In genomic region chr6:136808631-136809046, GRCm38 (mm10) we compare ENCODE assay signal across 8 mouse cellular contexts. TPM values are rescaled to one million over a fixed set of nuclear protein-coding genes. Genes with fewer than 3 reads are reported as not detected.
DNase-seq lines count a peak whose midpoint lies in the region; ATAC-seq and TF ChIP-seq lines count a peak whose summit lies in the region.

No protein-coding gene starts in this region.

- H3K4me2 ChIP-seq in intestine, embryonic 15.5 days (replicated peaks), result peak overlapping the region; percentile 88
- peak overlapping the region; percentile 92 for H3K4me2 ChIP-seq in lung, embryonic 15.5 days

- under 1% methylated on average over 28 of the region's 28 CpGs for WGBS in intestine, embryonic 15.5 days
- WGBS in lung, embryonic 15.5 days, result under 1% methylated on average over 28 of the region's 28 CpGs
- WGBS in olfactory bulb, adult 2 months, result under 1% methylated on average over 28 of the region's 28 CpGs

- DNase-seq in left cerebral cortex, postnatal 14 days (ENCODE audit: low spot score in 2 of 2), result peak; percentile 45 to 60
- DNase-seq in left cerebral cortex, adult 8-10 months (ENCODE audit: low spot score in 2 of 2), result no peak
- peak; percentile 63 for DNase-seq in adrenal gland, postnatal 14 days
- peak; percentile 22 to 38 for DNase-seq in frontal cortex, postnatal 25 days (ENCODE audit: low spot score in 2 of 2)
- DNase-seq in cerebellum, adult 11 months, result no peak

- peak overlapping the region; percentile 91 for H3K4me3 ChIP-seq in intestine, embryonic 15.5 days (replicated peaks)
- H3K4me3 ChIP-seq in lung, embryonic 15.5 days, result peak overlapping the region; percentile 89
- peak overlapping the region; percentile 80 for H3K4me3 ChIP-seq in olfactory bulb, adult 2 months (ENCODE audit: insufficient read depth, low read depth, low read length)

- ATAC-seq in intestine, embryonic 15.5 days, result peak; percentile 12
- ATAC-seq in lung, embryonic 15.5 days (ENCODE audit: borderline replicate concordance, extremely low read depth, low FRiP score, low TSS enrichment), result peak; percentile 7; the same call in 1 of the 2 replicates

- peak overlapping the region; percentile 88 for H3K27ac ChIP-seq in intestine, embryonic 15.5 days
- H3K27ac ChIP-seq in lung, embryonic 15.5 days, result peak overlapping the region; percentile 100
- H3K27ac ChIP-seq in olfactory bulb, adult 2 months (ENCODE audit: insufficient read depth, low read depth, low read length), result no peak overlapping the region

- 0 out of 2 replicates have a peak, but pooled peaks cover 3% of the 10 kb centered on the region for H3K36me3 ChIP-seq in intestine, embryonic 15.5 days
- peaks cover 21% of the 10 kb centered on the region for H3K36me3 ChIP-seq in lung, embryonic 15.5 days

- H3K9me3 ChIP-seq in intestine, embryonic 15.5 days, result no peaks in the 10 kb centered on the region
- H3K9me3 ChIP-seq in lung, embryonic 15.5 days, result no peaks in the 10 kb centered on the region

- peaks cover 19% of the 10 kb centered on the region for H3K4me1 ChIP-seq in intestine, embryonic 15.5 days (replicated peaks)
- peaks cover 29% of the 10 kb centered on the region for H3K4me1 ChIP-seq in lung, embryonic 15.5 days
- peaks cover 11% of the 10 kb centered on the region; the same call in 1 of the 2 replicates for H3K4me1 ChIP-seq in olfactory bulb, adult 2 months (ENCODE audit: control insufficient read depth, insufficient read depth, low read length)

- intact Hi-C loops in left cerebral cortex, postnatal 14 days (cut with DNase I), result no loop called here

- TF ChIP-seq CTCF in olfactory bulb, adult 2 months (IDR thresholded peaks at IDR 0.05; ENCODE audit: insufficient read depth, low read depth, low read length), result no peak

- no peaks in the 10 kb centered on the region for H3K27me3 ChIP-seq in intestine, embryonic 15.5 days (replicated peaks)
- no peaks in the 10 kb centered on the region for H3K27me3 ChIP-seq in lung, embryonic 15.5 days

- peak overlapping the region; percentile 78 for H3K9ac ChIP-seq in intestine, embryonic 15.5 days
- peak overlapping the region; percentile 71 for H3K9ac ChIP-seq in lung, embryonic 15.5 days

- TF ChIP-seq POLR2A in olfactory bulb, adult 2 months (IDR thresholded peaks at IDR 0.05; ENCODE audit: insufficient read depth, low read depth, low read length), result no peak

RNA-seq across cellular contexts. Expression of gene H2afj, which starts 0.6 kb away (rescaled TPM):
- total RNA-seq in left cerebral cortex, postnatal 14 days (2021), result 10 to 100 TPM; 65.7 to 66.8 TPM
- 10 to 100 TPM; 35.3 to 52.5 (median 39.1) TPM for total RNA-seq in left cerebral cortex, adult 8-10 months (2022)
- total RNA-seq in adrenal gland, postnatal 14 days (2021), result 124 TPM in 2 replicates
- polyA plus RNA-seq in intestine, embryonic 15.5 days (2015; fragmentation: Nextera tagmentation; extraction: Ambion mirVana), result 199 and 202 TPM in 2 replicates
- 121 and 124 TPM in 2 replicates for polyA plus RNA-seq in lung, embryonic 15.5 days (2015; fragmentation: Nextera tagmentation; extraction: Ambion mirVana)
- polyA plus RNA-seq in olfactory bulb, adult 2 months (2012; ENCODE audit: insufficient read depth, insufficient read length, low replicate concordance, missing spikeins), result not detected in 2 replicates

RNA-seq across cellular contexts. Expression of gene Hist4h4, which starts 4.4 kb away (rescaled TPM):
- total RNA-seq in left cerebral cortex, postnatal 14 days (2021), result 10 to 100 TPM in 1 of 2 experiments, 1 to 10 TPM in 1; 7.9 to 10.4 TPM
- 10 to 100 TPM in 3 of 4 experiments, 1 to 10 TPM in 1; 9.0 to 13.2 (median 12.5) TPM for total RNA-seq in left cerebral cortex, adult 8-10 months (2022)
- total RNA-seq in adrenal gland, postnatal 14 days (2021), result 24.3 and 24.8 TPM in 2 replicates
- 0.40 and 0.49 TPM in 2 replicates for polyA plus RNA-seq in intestine, embryonic 15.5 days (2015; fragmentation: Nextera tagmentation; extraction: Ambion mirVana)
- 0.81 and 0.89 TPM in 2 replicates for polyA plus RNA-seq in lung, embryonic 15.5 days (2015; fragmentation: Nextera tagmentation; extraction: Ambion mirVana)
- polyA plus RNA-seq in olfactory bulb, adult 2 months (2012; ENCODE audit: insufficient read depth, insufficient read length, low replicate concordance, missing spikeins), result not detected in 2 replicates

RNA-seq across cellular contexts. Expression of gene BC049715, which starts 18.8 kb away (rescaled TPM):
- 1 to 10 TPM; 2.7 to 4.8 TPM for total RNA-seq in left cerebral cortex, postnatal 14 days (2021)
- 1 to 10 TPM; 2.1 to 5.4 (median 3.7) TPM for total RNA-seq in left cerebral cortex, adult 8-10 months (2022)
- total RNA-seq in adrenal gland, postnatal 14 days (2021), result 0.38 and 1.1 TPM in 2 replicates
- polyA plus RNA-seq in intestine, embryonic 15.5 days (2015; fragmentation: Nextera tagmentation; extraction: Ambion mirVana), result 0.82 and 1.3 TPM in 2 replicates
- 2.0 and 2.1 TPM in 2 replicates for polyA plus RNA-seq in lung, embryonic 15.5 days (2015; fragmentation: Nextera tagmentation; extraction: Ambion mirVana)
- not detected in 2 replicates for polyA plus RNA-seq in olfactory bulb, adult 2 months (2012; ENCODE audit: insufficient read depth, insufficient read length, low replicate concordance, missing spikeins)

RNA-seq across cellular contexts. Expression of gene Wbp11, which starts 19.4 kb away (rescaled TPM):
- 100 to 1,000 TPM; 120 to 128 TPM for total RNA-seq in left cerebral cortex, postnatal 14 days (2021)
- total RNA-seq in left cerebral cortex, adult 8-10 months (2022), result 100 to 1,000 TPM; 110 to 121 (median 116) TPM
- total RNA-seq in adrenal gland, postnatal 14 days (2021), result 73.4 and 79.6 TPM in 2 replicates
- 85.1 and 92.7 TPM in 2 replicates for polyA plus RNA-seq in intestine, embryonic 15.5 days (2015; fragmentation: Nextera tagmentation; extraction: Ambion mirVana)
- polyA plus RNA-seq in lung, embryonic 15.5 days (2015; fragmentation: Nextera tagmentation; extraction: Ambion mirVana), result 97.8 and 101 TPM in 2 replicates
- polyA plus RNA-seq in olfactory bulb, adult 2 months (2012; ENCODE audit: insufficient read depth, insufficient read length, low replicate concordance, missing spikeins), result 319 and 436 TPM in 2 replicates

RNA-seq across cellular contexts. Expression of gene Smco3, which starts 26.6 kb away (rescaled TPM):
- total RNA-seq in left cerebral cortex, postnatal 14 days (2021), result 1 to 10 TPM; 2.1 to 4.2 TPM
- total RNA-seq in left cerebral cortex, adult 8-10 months (2022), result 1 to 10 TPM; 5.2 to 8.0 (median 7.4) TPM
- total RNA-seq in adrenal gland, postnatal 14 days (2021), result 0.22 and 0.38 TPM in 2 replicates
- 2.3 and 3.4 TPM in 2 replicates for polyA plus RNA-seq in intestine, embryonic 15.5 days (2015; fragmentation: Nextera tagmentation; extraction: Ambion mirVana)
- 2.5 and 2.9 TPM in 2 replicates for polyA plus RNA-seq in lung, embryonic 15.5 days (2015; fragmentation: Nextera tagmentation; extraction: Ambion mirVana)
- not detected in 2 replicates for polyA plus RNA-seq in olfactory bulb, adult 2 months (2012; ENCODE audit: insufficient read depth, insufficient read length, low replicate concordance, missing spikeins)

Comparison
In these comparisons a context has a peak if more than half of its experiments do, and no peak if none do; other contexts are left out.
1. DNase-seq: peak in left cerebral cortex, postnatal 14 days (2 of 2), adrenal gland, postnatal 14 days (single experiment) and frontal cortex, postnatal 25 days (2 of 2); none in left cerebral cortex, adult 8-10 months (0 of 2) and cerebellum, adult 11 months (single experiment).
2. Peak in every context shown above with its lines, with median percentiles within 50 percentile points of each other: H3K4me3 ChIP-seq.